Mouse (Mus musculus) midbrain, embryonic 14.5 days (tissue): ENCODE measurements around the gene Ankrd24. TPM values are rescaled to one million over a fixed set of nuclear protein-coding genes. Genes with fewer than 3 reads are reported as not detected.

Experiments
- ATAC-seq: fragments of 200-750 bp; cut with Nextera tagmentation; 2 replicates; pipeline ENCODE4 v1.8.0; 2017; ENCODE audit warnings: moderate number of reproducible peaks, moderate library complexity; ENCODE audit not compliant: low FRiP score, low TSS enrichment
- DNase-seq: peaks from one replicate; pipeline ENCODE4 v3.0.0-alpha.2; 2015
- H3K27ac ChIP-seq: fragments of 300-500 bp; sonication (generic); replicated peaks from 2 replicates; pipeline ENCODE4 v1.5.1; 2014; ENCODE audit warnings: mild to moderate bottlenecking, low read depth, low read length, moderate library complexity
- H3K27me3 ChIP-seq: fragments of 300-500 bp; sonication (generic); 2 replicates; pipeline ENCODE4 v1.6.1; 2014; ENCODE audit warnings: low read length, control low read depth, mixed read lengths; ENCODE audit not compliant: control insufficient read depth, insufficient read depth
- H3K36me3 ChIP-seq: fragments of 300-500 bp; sonication (generic); 2 replicates; pipeline ENCODE4 v1.6.1; 2014; ENCODE audit warnings: low read length, control low read depth; ENCODE audit not compliant: control insufficient read depth, insufficient read depth
- H3K4me1 ChIP-seq: fragments of 300-500 bp; sonication (generic); 2 replicates; pipeline ENCODE4 v1.6.1; 2014; ENCODE audit warnings: mild to moderate bottlenecking, antibody characterized with exemption, low read length, control low read depth; ENCODE audit not compliant: control insufficient read depth, insufficient read depth
- H3K4me2 ChIP-seq: fragments of 300-500 bp; sonication (generic); 2 replicates; pipeline ENCODE4 v1.6.1; 2014; ENCODE audit warnings: mild to moderate bottlenecking, low read length, moderate library complexity
- H3K4me3 ChIP-seq: fragments of 300-500 bp; sonication (generic); replicated peaks from 2 replicates; pipeline ENCODE4 v1.5.1; 2014; ENCODE audit warnings: low read depth, low read length
- H3K9ac ChIP-seq: fragments of 300-500 bp; sonication (generic); replicated peaks from 2 replicates; pipeline ENCODE4 v1.6.1; 2014; ENCODE audit warnings: mild to moderate bottlenecking, low read length, moderate library complexity
- H3K9me3 ChIP-seq: fragments of 300-500 bp; sonication (generic); 2 replicates; pipeline ENCODE4 v1.6.1; 2016; ENCODE audit warnings: low read length, control low read depth, mixed read lengths; ENCODE audit not compliant: control insufficient read depth
- WGBS: fragments of 180-500 bp; shearing (Covaris S2); extraction: QIAGEN DNeasy Blood & Tissue Kit; methylation state at CpG from one replicate; pipeline ENCODE4 v1.1.7; 2014; 5-methylcytosine and 5-hydroxymethylcytosine counted together
- polyA plus RNA-seq: library from polyadenylated mRNA; unstranded; fragments of >200 nt; fragmentation: Nextera tagmentation; extraction: Ambion mirVana; gene quantifications from 2 replicates; pipeline ENCODE4 v1.2.1, GENCODE M21; 2014

Ankrd24 gene
- polyA plus RNA-seq, 1 experiment from 2014 or later = 8.9 TPM

GRCm38 (mm10) chr10:81601396-81601905 lies 26.9 kb upstream of the Ankrd24 start:
- peaks cover 33% of the 10 kb centered on the region for H3K4me1 ChIP-seq
- H3K27ac ChIP-seq = no peak overlapping the region
- H3K9ac ChIP-seq = no peak overlapping the region
- DNase-seq = no peak
- no peak overlapping the region for H3K4me3 ChIP-seq
- H3K36me3 ChIP-seq = no peaks in the 10 kb centered on the region
- H3K27me3 ChIP-seq = peaks cover 10% of the 10 kb centered on the region; the same call in 1 of the 2 replicates
- 12% methylated on average over 7 of the region's 7 CpGs for WGBS
- no peak for ATAC-seq
- peak overlapping the region; percentile 54 for H3K4me2 ChIP-seq
- H3K9me3 ChIP-seq = no peaks in the 10 kb centered on the region

- Histone ChIP-seq H3K9ac (no peak overlapping the region), H3K4me1 (peaks cover 28% of the 10 kb centered on the region), H3K4me3 (no peak overlapping the region), H3K27me3 (peaks cover 6% of the 10 kb centered on the region; the same call in 1 of the 2 replicates), H3K36me3 (no peaks in the 10 kb centered on the region), H3K9me3 (no peaks in the 10 kb centered on the region), H3K4me2 (no peak overlapping the region), H3K27ac (0 out of 2 replicates have a peak overlapping the region, but pooled peaks have one; percentile 6)
- ATAC-seq (no peak), DNase-seq (peak; percentile 83)
- 21% methylated on average over 4 of the region's 4 CpGs for WGBS
Measured at GRCm38 (mm10) chr10:81602741-81603151, 25.6 kb upstream of the Ankrd24 start.

- H3K27me3 ChIP-seq = peaks cover 6% of the 10 kb centered on the region; the same call in 1 of the 2 replicates
- no peak overlapping the region for H3K27ac ChIP-seq
- no peak overlapping the region for H3K9ac ChIP-seq
- peaks cover 28% of the 10 kb centered on the region for H3K4me1 ChIP-seq
- peak overlapping the region; percentile 71 for H3K4me2 ChIP-seq
- DNase-seq (no peak), ATAC-seq (no peak)
- no peak overlapping the region for H3K4me3 ChIP-seq
- WGBS = 78% methylated on average over 12 of the region's 12 CpGs
- no peaks in the 10 kb centered on the region for H3K9me3 ChIP-seq
- H3K36me3 ChIP-seq = no peaks in the 10 kb centered on the region
Measured at GRCm38 (mm10) chr10:81604019-81604967, 24.0 kb upstream of the Ankrd24 start.

- 20% methylated on average over 29 of the region's 29 CpGs for WGBS
- ATAC-seq (peak; percentile 19), DNase-seq (peak; percentile 96)
- Histone ChIP-seq H3K27ac (peak overlapping the region; percentile 92), H3K4me2 (peak overlapping the region; percentile 71), H3K4me3 (peak overlapping the region; percentile 49), H3K27me3 (peaks cover 6% of the 10 kb centered on the region; the same call in 1 of the 2 replicates), H3K4me1 (peaks cover 28% of the 10 kb centered on the region), H3K9ac (peak overlapping the region; percentile 53), H3K9me3 (no peaks in the 10 kb centered on the region), H3K36me3 (no peaks in the 10 kb centered on the region)
Measured at GRCm38 (mm10) chr10:81604968-81605665, 23.2 kb upstream of the Ankrd24 start.

GRCm38 (mm10) chr10:81605666-81605973 lies 22.7 kb upstream of the Ankrd24 start:
- Histone ChIP-seq H3K9me3 (no peaks in the 10 kb centered on the region), H3K9ac (peak overlapping the region; percentile 53), H3K27ac (peak overlapping the region; percentile 92), H3K36me3 (no peaks in the 10 kb centered on the region), H3K4me2 (peak overlapping the region; percentile 71), H3K4me3 (peak overlapping the region; percentile 49), H3K4me1 (peaks cover 27% of the 10 kb centered on the region), H3K27me3 (peaks cover 6% of the 10 kb centered on the region; the same call in 1 of the 2 replicates)
- DNase-seq = no peak
- WGBS = 3% methylated on average over 14 of the region's 14 CpGs
- peak; percentile 4; the same call in 1 of the 2 replicates for ATAC-seq

- ATAC-seq (peak; percentile 89), DNase-seq (peak; percentile 97)
- H3K4me3 ChIP-seq = peak within 1 kb of the TSS; percentile 49
- H3K27me3 ChIP-seq = peaks cover 6% of the 10 kb centered on the region; the same call in 1 of the 2 replicates
- H3K4me2 ChIP-seq = peak within 1 kb of the TSS; percentile 85
- H3K27ac ChIP-seq = peak within 1 kb of the TSS; percentile 92
- H3K36me3 ChIP-seq = no peaks in the 10 kb centered on the region
- peak within 1 kb of the TSS; percentile 54 for H3K9ac ChIP-seq
- WGBS = under 1% methylated on average over 39 of the region's 39 CpGs
- H3K4me1 ChIP-seq = peaks cover 23% of the 10 kb centered on the region
- H3K9me3 ChIP-seq = no peaks in the 10 kb centered on the region
Measured at GRCm38 (mm10) chr10:81605974-81606751, 22.2 kb upstream of the Ankrd24 start, which contains the start of gene BC025920. Gene BC025920, plus strand, starts transcription at chr10:81606270.

- no peak for DNase-seq
- H3K27me3 ChIP-seq = no peaks in the 10 kb centered on the region
- no peak overlapping the region for H3K27ac ChIP-seq
- no peak overlapping the region for H3K9ac ChIP-seq
- H3K9me3 ChIP-seq = no peaks in the 10 kb centered on the region
- H3K4me1 ChIP-seq = peaks cover 12% of the 10 kb centered on the region; the same call in 1 of the 2 replicates
- H3K4me2 ChIP-seq = no peak overlapping the region
- H3K4me3 ChIP-seq = no peak overlapping the region
- no peak for ATAC-seq
- WGBS = 95% methylated on average over 1 of the region's 1 CpGs
- H3K36me3 ChIP-seq = no peaks in the 10 kb centered on the region
Measured at GRCm38 (mm10) chr10:81608308-81608707, 20.0 kb upstream of the Ankrd24 start.

GRCm38 (mm10) chr10:81612779-81613178 lies 15.6 kb upstream of the Ankrd24 start:
- H3K9me3 ChIP-seq = no peaks in the 10 kb centered on the region
- no peaks in the 10 kb centered on the region for H3K36me3 ChIP-seq
- ATAC-seq = no peak
- no peaks in the 10 kb centered on the region for H3K27me3 ChIP-seq
- H3K9ac ChIP-seq = no peak overlapping the region
- DNase-seq = no peak
- H3K27ac ChIP-seq = no peak overlapping the region
- no peak overlapping the region for H3K4me2 ChIP-seq
- H3K4me3 ChIP-seq = no peak overlapping the region
- WGBS = 78% methylated on average over 3 of the region's 3 CpGs
- H3K4me1 ChIP-seq = no peaks in the 10 kb centered on the region
